Mouse (Mus musculus) kidney, adult 8-10 months (tissue): ENCODE data around the gene Ifngr2.
"Not testable (repeated sequence)": the region's sequence is repeated elsewhere in the genome, so short reads cannot be mapped to it uniquely, and the experiment has no call there.

Source experiments
- DNase-seq, 2 experiments: peaks; one replicate each; pipeline ENCODE4 v3.0.0; 2022

Gene Ifngr2

DNA sequence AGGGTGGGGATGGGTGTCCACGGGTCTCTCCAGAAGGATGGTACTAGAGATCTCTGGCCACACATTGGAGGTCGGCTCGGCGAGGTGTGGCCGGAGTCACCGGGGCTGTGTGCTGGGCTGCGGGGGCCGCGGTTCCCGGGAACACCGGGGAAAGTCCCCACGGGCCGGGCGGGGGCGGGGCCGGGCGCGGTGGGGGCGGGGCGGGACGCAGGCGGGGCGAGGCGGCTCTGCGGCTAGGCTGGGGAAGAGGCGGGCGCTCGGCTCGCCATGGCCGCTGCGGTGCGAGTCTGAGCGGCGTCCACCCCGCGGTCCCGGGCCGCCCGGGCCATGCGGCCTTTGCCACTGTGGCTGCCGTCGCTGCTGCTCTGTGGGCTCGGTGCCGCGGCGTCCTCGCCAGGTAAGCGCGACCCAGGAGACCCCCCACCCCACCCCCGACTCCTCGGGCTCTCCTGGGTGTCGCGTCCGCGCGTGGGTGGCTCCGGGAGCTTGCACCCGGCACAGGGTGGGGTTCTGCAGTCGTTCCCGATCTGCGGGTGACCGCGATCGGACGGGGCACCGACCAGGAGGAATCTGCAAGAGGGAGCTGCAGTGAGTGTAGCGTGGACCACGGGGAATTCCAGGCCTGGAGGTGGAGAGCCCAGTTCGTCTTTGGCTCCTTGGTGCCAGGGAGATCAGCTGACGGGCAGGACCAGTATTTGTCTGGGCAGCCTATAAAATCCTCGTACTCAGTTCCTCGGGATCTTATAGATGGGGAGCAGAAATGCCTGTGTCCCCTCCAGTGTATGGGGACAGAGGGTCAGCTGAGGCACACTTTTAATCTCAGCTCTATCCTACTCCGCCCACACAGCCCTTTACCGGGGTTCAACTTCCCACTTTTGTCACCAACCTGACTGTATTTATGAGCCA, at the start of gene Ifngr2:
Gene Ifngr2 (plus strand): TSS at position 237 of the 906 bp plus-strand sequence.
- peak in 1 of 2 experiments; percentile 50 for DNase-seq

GRCm38 (mm10) chr16:91498041-91498440, 48.8 kb upstream of the Ifngr2 start:
- DNase-seq, result peak; percentile 46 to 63

DNA sequence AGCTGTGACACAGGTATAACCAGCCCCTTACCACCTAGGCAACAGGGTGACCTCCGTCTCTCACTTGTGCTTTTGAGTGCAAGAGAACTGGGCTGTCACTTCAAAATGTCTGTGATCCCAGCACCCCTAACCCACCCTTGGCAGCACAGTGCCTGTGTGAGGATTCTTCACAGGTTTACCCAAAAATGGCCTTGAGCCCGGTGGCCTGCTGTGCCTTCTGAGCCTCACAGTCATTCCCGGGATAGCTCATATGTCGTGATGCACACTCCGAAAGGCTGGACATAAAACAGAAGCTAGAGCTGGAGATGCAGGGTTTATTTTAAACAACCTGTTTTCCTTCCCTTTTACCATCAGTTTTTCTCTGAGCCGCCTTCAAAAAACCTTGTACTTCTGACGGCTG, 42.2 kb upstream of the Ifngr2 start:
- no peak for DNase-seq

- no peak for DNase-seq
These were observed 41.7 kb upstream of the Ifngr2 start for GRCm38 (mm10) chr16:91505116-91505601.

DNA sequence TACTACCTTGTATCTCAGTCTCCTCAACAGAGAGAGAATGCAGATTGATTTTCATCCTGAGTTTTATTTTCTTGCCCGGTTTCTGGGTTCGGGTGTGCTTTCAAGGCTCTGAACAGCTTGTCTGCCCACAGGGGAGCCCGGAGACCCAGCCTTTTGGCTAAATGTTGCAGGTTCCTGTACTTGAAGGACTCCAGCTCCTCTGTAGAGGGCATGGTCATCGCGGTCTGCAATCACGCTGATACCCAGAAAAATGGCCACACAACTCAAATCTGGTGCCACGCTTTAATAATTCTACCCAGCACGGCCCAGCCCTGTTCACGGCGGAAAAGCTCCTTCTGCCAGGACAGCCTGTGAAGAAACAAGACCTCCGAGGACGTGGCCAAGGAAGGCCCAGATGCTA, 40.5 kb upstream of the Ifngr2 start:
- no peak for DNase-seq

DNA sequence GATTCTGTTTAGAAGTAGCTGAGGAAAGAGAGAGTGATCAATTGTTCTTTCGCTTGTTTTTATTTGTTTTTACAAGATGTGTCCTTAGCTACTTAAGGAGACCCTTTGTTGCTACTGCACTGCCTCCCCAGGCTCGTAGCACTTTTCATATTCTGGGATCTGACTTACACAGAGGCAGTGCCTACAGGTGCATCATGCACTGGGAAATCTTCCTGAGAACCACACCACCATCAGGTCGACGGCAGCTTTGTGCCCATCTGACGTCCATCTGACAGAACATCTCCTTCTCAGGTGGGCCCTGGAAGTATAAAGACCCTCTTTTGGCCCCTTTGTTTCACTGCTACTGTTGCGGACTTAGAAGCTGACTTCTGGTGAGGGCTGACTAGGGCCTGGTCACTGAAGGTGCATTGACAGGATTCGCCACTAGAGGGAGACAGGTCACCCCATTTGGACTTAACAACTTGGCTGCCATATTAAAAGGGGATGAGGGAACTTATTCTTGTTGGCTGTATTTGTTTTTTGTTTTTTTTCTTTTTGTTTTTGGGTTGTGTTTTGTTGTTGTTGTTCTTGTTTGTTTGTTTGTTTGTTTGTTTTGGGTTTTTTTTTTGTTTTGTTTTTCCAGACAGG, 34.6 kb upstream of the Ifngr2 start:
- DNase-seq, result peak; percentile 61 to 87

DNA sequence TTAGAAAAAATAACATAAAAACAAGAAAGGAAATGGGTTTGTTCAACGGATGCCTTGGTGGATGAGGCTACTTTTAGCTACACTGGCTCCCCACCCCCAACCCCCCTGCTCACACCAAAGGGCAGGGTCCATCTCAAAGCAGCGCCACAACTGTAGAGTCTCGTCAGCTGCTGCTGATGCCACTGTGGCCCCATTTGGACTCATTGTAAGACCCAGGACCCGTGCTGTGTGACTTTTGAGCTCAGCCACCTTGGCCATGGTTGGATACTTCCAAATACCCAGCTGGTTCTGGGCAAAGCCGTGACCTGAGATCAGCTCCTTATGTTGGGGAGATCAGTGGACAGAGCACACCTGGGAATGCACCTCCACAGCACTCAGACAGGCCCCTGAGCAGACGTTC, 33.8 kb upstream of the Ifngr2 start:
- no peak for DNase-seq

- no peak for DNase-seq
These were observed 29.9 kb upstream of the Ifngr2 start for GRCm38 (mm10) chr16:91517020-91517419.

GRCm38 (mm10) chr16:91522040-91522439, 24.8 kb upstream of the Ifngr2 start:
- DNase-seq, result no peak

- DNase-seq, result no peak
These were observed 24.2 kb upstream of the Ifngr2 start for GRCm38 (mm10) chr16:91522479-91523309.

DNA sequence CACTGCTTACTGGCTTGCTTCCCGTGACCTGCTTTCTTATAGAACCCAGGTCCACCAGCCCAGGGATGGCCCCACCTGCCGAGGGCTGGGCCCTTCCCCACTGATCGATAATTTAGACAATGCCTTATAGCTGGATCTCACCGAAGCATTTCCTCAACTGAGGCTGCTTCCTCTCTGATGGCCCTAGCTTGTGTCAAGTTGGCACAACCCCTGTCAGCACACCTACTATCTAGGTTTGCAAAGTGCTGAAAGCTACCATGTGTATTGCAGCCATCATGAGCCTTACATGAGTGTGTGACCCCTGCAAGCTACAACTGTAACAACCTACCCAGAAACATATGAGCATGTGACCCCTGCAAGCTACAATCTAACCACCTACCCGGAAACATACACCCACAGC, 22.7 kb upstream of the Ifngr2 start:
- no peak for DNase-seq

- DNase-seq, result no peak
These were observed 20.6 kb upstream of the Ifngr2 start for GRCm38 (mm10) chr16:91526274-91526673.

DNA sequence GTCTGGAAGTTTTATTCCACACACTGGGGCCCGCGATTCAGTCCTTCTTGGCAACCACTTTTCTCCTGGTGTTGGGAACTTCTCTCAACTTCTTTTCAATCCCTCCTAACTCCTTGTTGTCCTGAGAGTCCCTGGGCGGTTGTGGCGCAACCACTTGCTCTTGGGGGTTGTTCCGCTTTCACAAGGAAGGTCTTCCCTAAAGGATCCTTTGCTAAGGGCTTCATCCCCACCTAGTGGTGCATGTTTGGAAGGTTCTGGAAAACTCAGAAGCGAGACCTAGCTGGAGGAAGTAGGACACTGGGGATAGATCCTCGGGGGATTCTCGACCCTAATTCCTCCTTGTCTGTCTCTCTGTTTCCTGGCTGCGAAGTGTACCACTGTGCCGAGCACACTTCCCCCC, 19.8 kb upstream of the Ifngr2 start:
- no peak for DNase-seq

DNA sequence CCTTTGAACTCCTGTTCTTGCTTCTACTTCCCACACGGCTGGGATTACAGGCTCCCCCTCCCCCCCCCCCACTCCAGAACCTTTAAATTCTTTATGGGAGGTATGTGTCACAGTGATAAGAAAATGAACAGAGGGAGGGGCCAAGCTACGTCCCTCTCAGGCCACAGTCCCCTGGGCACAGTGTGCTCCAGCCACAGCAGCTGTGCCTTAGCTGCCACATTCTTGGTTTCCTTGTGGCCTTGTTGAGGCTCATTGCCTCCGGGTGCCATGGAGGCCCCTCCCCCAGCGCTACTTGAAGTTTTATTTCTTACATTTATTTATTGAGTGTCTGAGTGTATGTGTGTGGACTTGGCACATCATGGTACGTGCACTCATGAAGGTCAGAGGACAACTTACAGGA, 19.4 kb upstream of the Ifngr2 start:
- DNase-seq, result no peak

- no peak for DNase-seq
These were observed 18.3 kb upstream of the Ifngr2 start for GRCm38 (mm10) chr16:91528578-91528977.

DNA sequence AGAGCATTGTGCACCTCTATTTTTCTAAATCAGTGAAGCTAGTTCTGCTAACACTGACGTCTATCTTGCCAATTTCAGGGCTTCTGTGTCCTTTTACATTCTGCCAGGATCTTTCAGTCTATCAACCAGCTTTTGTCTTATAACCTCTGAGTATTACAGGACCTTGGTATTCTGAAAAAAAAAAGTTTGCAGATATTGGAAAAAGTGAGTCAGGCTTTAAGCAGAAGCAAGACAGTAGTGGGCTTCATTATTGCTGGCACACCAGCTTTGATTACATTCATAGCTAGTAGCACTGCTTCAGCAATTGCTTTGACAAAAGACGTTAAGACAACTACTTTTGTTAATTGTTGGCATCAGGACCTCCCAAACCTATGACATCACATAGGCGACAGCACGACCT, 16.0 kb upstream of the Ifngr2 start:
- DNase-seq, result not testable (repeated sequence)

DNA sequence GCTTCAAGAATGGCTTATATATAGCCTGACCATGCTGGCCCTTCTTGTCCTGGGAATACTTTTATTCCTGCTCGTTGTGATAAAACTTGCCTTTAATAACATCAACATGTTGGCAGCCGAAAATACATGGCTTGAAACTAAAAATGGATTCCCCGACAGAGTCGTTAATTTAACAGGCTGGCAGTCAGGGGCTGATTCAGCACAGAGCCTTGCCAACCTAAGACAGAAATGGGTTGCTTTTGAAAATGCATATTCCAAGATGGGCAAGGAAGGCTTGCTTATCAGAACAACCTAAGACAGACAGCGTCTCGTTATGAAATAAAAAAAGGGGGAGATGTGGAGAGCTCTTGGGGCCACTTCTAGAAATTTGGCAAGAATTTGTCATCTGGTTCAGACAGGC, 15.0 kb upstream of the Ifngr2 start:
- no peak for DNase-seq

DNA sequence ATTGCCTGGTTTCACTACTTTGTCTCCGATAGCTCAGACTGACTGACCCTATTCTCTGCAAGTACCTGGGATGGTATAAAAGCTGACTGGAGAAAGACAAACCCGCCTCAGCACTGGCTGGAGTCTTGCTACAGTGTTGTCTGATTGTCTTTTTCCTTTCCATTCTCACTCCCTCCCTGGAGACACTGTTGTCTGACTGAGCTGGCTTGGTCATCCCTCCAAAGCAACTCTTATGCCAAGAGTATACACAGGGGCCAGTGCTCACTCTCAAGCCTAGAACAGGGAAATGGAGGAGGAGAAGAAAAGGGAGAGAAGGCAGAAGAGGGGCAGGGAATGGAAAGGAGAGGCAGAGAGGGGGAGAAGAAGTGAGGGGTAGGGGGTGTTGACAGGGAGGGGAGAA, 14.4 kb upstream of the Ifngr2 start:
- DNase-seq, result no peak

GRCm38 (mm10) chr16:91533097-91534001, 13.5 kb upstream of the Ifngr2 start:
- DNase-seq, result no peak

GRCm38 (mm10) chr16:91534477-91534876, 12.4 kb upstream of the Ifngr2 start:
- no peak for DNase-seq

GRCm38 (mm10) chr16:91534888-91535287, 12.0 kb upstream of the Ifngr2 start:
- DNase-seq, result no peak

DNA sequence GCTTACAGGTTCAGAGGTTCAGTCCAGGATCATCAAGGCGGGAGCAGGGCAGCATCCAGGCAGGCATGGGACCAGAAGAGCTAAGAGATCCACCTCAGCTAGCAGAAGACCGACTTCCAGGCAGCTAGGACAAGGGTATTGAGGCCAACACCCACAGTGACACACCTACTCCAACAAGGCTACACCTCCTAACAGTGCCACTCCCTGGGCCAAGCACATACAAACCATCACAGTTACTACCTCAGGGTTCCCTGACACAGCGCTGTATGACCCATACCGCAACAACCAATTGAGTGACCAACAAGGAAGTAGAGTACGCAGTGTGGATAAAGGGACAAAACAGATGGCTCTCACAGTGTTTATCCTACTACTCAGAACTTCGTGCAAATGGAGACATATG, 10.5 kb upstream of the Ifngr2 start:
- no peak for DNase-seq
